Mouse (Mus musculus): Measurements from ENCODE around the gene Arfip1.

Arfip1 gene

GRCm38 (mm10) chr3:84582023-84582912 lies at the start of gene Arfip1:
Gene Arfip1 (minus strand): TSS chr3:84582625.
- in situ Hi-C loops (cut with MboI; ENCODE audit: unreplicated experiment in 2 of 2) = loop anchor here (10.0 to 25.0 kb wide), 3 partner anchors 980 to 1563 kb away; partner anchors contain the start of genes Gatb (in 1 of the 2) and Rps3a1 (in 1 of the 2)

- in situ Hi-C loops (cut with MboI; ENCODE audit: unreplicated experiment in 2 of 2) = no loop called here
Measured at GRCm38 (mm10) chr3:84631586-84631985, 49.2 kb upstream of the Arfip1 start.

GRCm38 (mm10) chr3:84622026-84622425 lies 39.6 kb upstream of the Arfip1 start:
- in situ Hi-C loops (cut with MboI; ENCODE audit: unreplicated experiment in 2 of 2) = loop anchor here (25.0 kb wide), 1 partner anchor 1290 kb away; no protein-coding TSS in a partner anchor

- in situ Hi-C loops (cut with MboI; ENCODE audit: unreplicated experiment in 2 of 2) = loop anchor here (25.0 kb wide), 1 partner anchor 1293 kb away; no protein-coding TSS in a partner anchor
Measured at GRCm38 (mm10) chr3:84619725-84620124, 37.3 kb upstream of the Arfip1 start.

GRCm38 (mm10) chr3:84619056-84619455 lies 36.6 kb upstream of the Arfip1 start:
- in situ Hi-C loops (cut with MboI; ENCODE audit: unreplicated experiment in 2 of 2) = loop anchor here (25.0 kb wide), 1 partner anchor 1293 kb away; no protein-coding TSS in a partner anchor

GRCm38 (mm10) chr3:84618627-84619026 lies 36.2 kb upstream of the Arfip1 start:
- in situ Hi-C loops (cut with MboI; ENCODE audit: unreplicated experiment in 2 of 2) = loop anchor here (25.0 kb wide), 1 partner anchor 1294 kb away; no protein-coding TSS in a partner anchor

- in situ Hi-C loops (cut with MboI; ENCODE audit: unreplicated experiment in 2 of 2) = loop anchor here (25.0 kb wide), 1 partner anchor 1296 kb away; no protein-coding TSS in a partner anchor
Measured at GRCm38 (mm10) chr3:84615856-84616225, 33.4 kb upstream of the Arfip1 start.

- in situ Hi-C loops (cut with MboI; ENCODE audit: unreplicated experiment in 2 of 2) = loop anchor here (25.0 kb wide), 1 partner anchor 1297 kb away; no protein-coding TSS in a partner anchor
Measured at GRCm38 (mm10) chr3:84615050-84615855, 32.8 kb upstream of the Arfip1 start.

GRCm38 (mm10) chr3:84610183-84610710 lies 27.8 kb upstream of the Arfip1 start:
- in situ Hi-C loops (cut with MboI; ENCODE audit: unreplicated experiment in 2 of 2) = loop anchor here (25.0 kb wide), 1 partner anchor 1302 kb away; no protein-coding TSS in a partner anchor

- in situ Hi-C loops (cut with MboI; ENCODE audit: unreplicated experiment in 2 of 2) = loop anchor here (25.0 kb wide), 1 partner anchor 1309 kb away; no protein-coding TSS in a partner anchor
Measured at GRCm38 (mm10) chr3:84603212-84603611, 20.8 kb upstream of the Arfip1 start.

GRCm38 (mm10) chr3:84602759-84603158 lies 20.3 kb upstream of the Arfip1 start:
- in situ Hi-C loops (cut with MboI; ENCODE audit: unreplicated experiment in 2 of 2) = loop anchor here (25.0 kb wide), 1 partner anchor 1310 kb away; no protein-coding TSS in a partner anchor

- in situ Hi-C loops (cut with MboI; ENCODE audit: unreplicated experiment in 2 of 2) = loop anchor here (25.0 kb wide), 1 partner anchor 1310 kb away; no protein-coding TSS in a partner anchor
Measured at GRCm38 (mm10) chr3:84601870-84602495, 19.6 kb upstream of the Arfip1 start.

GRCm38 (mm10) chr3:84598756-84599155 lies 16.3 kb upstream of the Arfip1 start:
- in situ Hi-C loops (cut with MboI; ENCODE audit: unreplicated experiment in 2 of 2) = loop anchor here (25.0 kb wide), 2 partner anchors 964 to 1514 kb away; partner anchors contain the start of gene Gatb (in 1 of the 2)

GRCm38 (mm10) chr3:84597996-84598734 lies 15.7 kb upstream of the Arfip1 start:
- in situ Hi-C loops (cut with MboI; ENCODE audit: unreplicated experiment in 2 of 2) = loop anchor here (25.0 kb wide), 2 partner anchors 964 to 1514 kb away; partner anchors contain the start of gene Gatb (in 1 of the 2)

- in situ Hi-C loops (cut with MboI; ENCODE audit: unreplicated experiment in 2 of 2) = loop anchor here (25.0 kb wide), 2 partner anchors 967 to 1517 kb away; partner anchors contain the start of gene Gatb (in 1 of the 2)
Measured at GRCm38 (mm10) chr3:84595677-84596234, 13.3 kb upstream of the Arfip1 start.

GRCm38 (mm10) chr3:84594894-84595676 lies 12.7 kb upstream of the Arfip1 start:
- in situ Hi-C loops (cut with MboI; ENCODE audit: unreplicated experiment in 2 of 2) = loop anchor here (25.0 kb wide), 2 partner anchors 967 to 1517 kb away; partner anchors contain the start of gene Gatb (in 1 of the 2)

- in situ Hi-C loops (cut with MboI; ENCODE audit: unreplicated experiment in 2 of 2) = loop anchor here (25.0 kb wide), 2 partner anchors 969 to 1519 kb away; partner anchors contain the start of gene Gatb (in 1 of the 2)
Measured at GRCm38 (mm10) chr3:84593274-84593673, 10.8 kb upstream of the Arfip1 start, which contains the start of gene Tigd4. Gene Tigd4 (plus strand): TSS chr3:84593574.
